Mouse (Mus musculus): ENCODE measurements at regions not wholly inside any gene's neighbourhood (a gene's known extent, or its start where the extent isn't known, plus 50 kb on each side); places are given as distances from the start of the nearest gene placed in this dataset.
"Not testable (repeated sequence)": the region's sequence is repeated elsewhere in the genome, so short reads cannot be mapped to it uniquely, and the experiment has no call there.

GRCm38 (mm10) chr17:27299297-27299696 is 95.0 kb upstream of the Lemd2 start:
- WGBS, result 75% methylated on average over 4 of the region's 4 CpGs

GRCm38 (mm10) chr17:27298351-27298750 is 94.1 kb upstream of the Lemd2 start:
- Histone ChIP-seq H3K4me1 (replicated peaks; ENCODE audit: control insufficient read depth, insufficient read depth, low read length) (no peaks in the 10 kb centered on the region), H3K9ac (ENCODE audit: low read depth, low read length) (no peak overlapping the region), H3K4me3 (ENCODE audit: low read depth, low read length) (no peak overlapping the region), H3K9me3 (ENCODE audit: control insufficient read depth, low read length) (no peaks in the 10 kb centered on the region), H3K27me3 (ENCODE audit: control insufficient read depth, insufficient read depth, low read length) (no peaks in the 10 kb centered on the region), H3K27ac (ENCODE audit: low read depth, low read length) (no peak overlapping the region), H3K36me3 (ENCODE audit: control insufficient read depth, insufficient read depth, low read length) (no peaks in the 10 kb centered on the region), H3K4me2 (replicated peaks; ENCODE audit: low read depth, low read length) (no peak overlapping the region)
- DNase-seq (ENCODE audit: low spot score), result no peak
- ATAC-seq (ENCODE audit: low FRiP score), result no peak
- 92% methylated on average over 10 of the region's 10 CpGs for WGBS

More at GRCm38 (mm10) chr17:27299297-27299696, 95.0 kb upstream of the Lemd2 start:
- no peak overlapping the region for H3K9ac ChIP-seq (ENCODE audit: low read depth, low read length)
- H3K27me3 ChIP-seq (ENCODE audit: control insufficient read depth, insufficient read depth, low read length), result no peaks in the 10 kb centered on the region
- no peaks in the 10 kb centered on the region for H3K36me3 ChIP-seq (ENCODE audit: control insufficient read depth, insufficient read depth, low read length)
- DNase-seq (ENCODE audit: low spot score), result no peak
- H3K4me2 ChIP-seq (replicated peaks; ENCODE audit: low read depth, low read length), result no peak overlapping the region
- H3K27ac ChIP-seq (ENCODE audit: low read depth, low read length), result no peak overlapping the region
- no peak overlapping the region for H3K4me3 ChIP-seq (ENCODE audit: low read depth, low read length)
- no peaks in the 10 kb centered on the region for H3K4me1 ChIP-seq (replicated peaks; ENCODE audit: control insufficient read depth, insufficient read depth, low read length)
- no peak for ATAC-seq (ENCODE audit: low FRiP score)
- no peaks in the 10 kb centered on the region for H3K9me3 ChIP-seq (ENCODE audit: control insufficient read depth, low read length)

GRCm38 (mm10) chr17:27296156-27296555 is 91.9 kb upstream of the Lemd2 start:
- H3K9me3 ChIP-seq (ENCODE audit: control insufficient read depth, low read length), result no peaks in the 10 kb centered on the region
- no peaks in the 10 kb centered on the region for H3K4me1 ChIP-seq (replicated peaks; ENCODE audit: control insufficient read depth, insufficient read depth, low read length)
- no peak overlapping the region for H3K9ac ChIP-seq (ENCODE audit: low read depth, low read length)
- H3K4me2 ChIP-seq (replicated peaks; ENCODE audit: low read depth, low read length), result no peak overlapping the region
- H3K27me3 ChIP-seq (ENCODE audit: control insufficient read depth, insufficient read depth, low read length), result no peaks in the 10 kb centered on the region
- H3K27ac ChIP-seq (ENCODE audit: low read depth, low read length), result no peak overlapping the region
- ATAC-seq (ENCODE audit: low FRiP score), result no peak
- H3K36me3 ChIP-seq (ENCODE audit: control insufficient read depth, insufficient read depth, low read length), result no peaks in the 10 kb centered on the region
- H3K4me3 ChIP-seq (ENCODE audit: low read depth, low read length), result no peak overlapping the region
- 94% methylated on average over 5 of the region's 5 CpGs for WGBS
- no peak for DNase-seq (ENCODE audit: low spot score)

- 62% methylated on average over 5 of the region's 5 CpGs for WGBS
These were observed 89.9 kb upstream of the Lemd2 start for GRCm38 (mm10) chr17:27294208-27294604.

GRCm38 (mm10) chr17:27293586-27294207 is 89.4 kb upstream of the Lemd2 start:
- no peaks in the 10 kb centered on the region for H3K9me3 ChIP-seq (ENCODE audit: control insufficient read depth, low read length)
- WGBS, result 86% methylated on average over 14 of the region's 14 CpGs
- no peaks in the 10 kb centered on the region for H3K36me3 ChIP-seq (ENCODE audit: control insufficient read depth, insufficient read depth, low read length)
- H3K4me1 ChIP-seq (replicated peaks; ENCODE audit: control insufficient read depth, insufficient read depth, low read length), result no peaks in the 10 kb centered on the region
- ATAC-seq (ENCODE audit: low FRiP score) (no peak), DNase-seq (ENCODE audit: low spot score) (no peak)
- H3K9ac ChIP-seq (ENCODE audit: low read depth, low read length), result no peak overlapping the region
- no peak overlapping the region for H3K4me3 ChIP-seq (ENCODE audit: low read depth, low read length)
- no peaks in the 10 kb centered on the region for H3K27me3 ChIP-seq (ENCODE audit: control insufficient read depth, insufficient read depth, low read length)
- H3K4me2 ChIP-seq (replicated peaks; ENCODE audit: low read depth, low read length), result no peak overlapping the region
- H3K27ac ChIP-seq (ENCODE audit: low read depth, low read length), result no peak overlapping the region

More at GRCm38 (mm10) chr17:27294208-27294604, 89.9 kb upstream of the Lemd2 start:
- Histone ChIP-seq H3K4me1 (replicated peaks; ENCODE audit: control insufficient read depth, insufficient read depth, low read length) (no peaks in the 10 kb centered on the region), H3K27me3 (ENCODE audit: control insufficient read depth, insufficient read depth, low read length) (no peaks in the 10 kb centered on the region), H3K9ac (ENCODE audit: low read depth, low read length) (no peak overlapping the region), H3K4me3 (ENCODE audit: low read depth, low read length) (no peak overlapping the region), H3K27ac (ENCODE audit: low read depth, low read length) (no peak overlapping the region), H3K9me3 (ENCODE audit: control insufficient read depth, low read length) (no peaks in the 10 kb centered on the region), H3K4me2 (replicated peaks; ENCODE audit: low read depth, low read length) (no peak overlapping the region), H3K36me3 (ENCODE audit: control insufficient read depth, insufficient read depth, low read length) (no peaks in the 10 kb centered on the region)
- DNase-seq (ENCODE audit: low spot score), result no peak
- no peak for ATAC-seq (ENCODE audit: low FRiP score)

GRCm38 (mm10) chr17:27291673-27292072 is 87.4 kb upstream of the Lemd2 start:
- H3K9ac ChIP-seq (ENCODE audit: low read depth, low read length), result no peak overlapping the region
- no peak overlapping the region for H3K4me3 ChIP-seq (ENCODE audit: low read depth, low read length)
- no peaks in the 10 kb centered on the region for H3K4me1 ChIP-seq (replicated peaks; ENCODE audit: control insufficient read depth, insufficient read depth, low read length)
- WGBS, result 76% methylated on average over 10 of the region's 10 CpGs
- DNase-seq (ENCODE audit: low spot score), result no peak
- H3K36me3 ChIP-seq (ENCODE audit: control insufficient read depth, insufficient read depth, low read length), result no peaks in the 10 kb centered on the region
- ATAC-seq (ENCODE audit: low FRiP score), result no peak
- no peak overlapping the region for H3K27ac ChIP-seq (ENCODE audit: low read depth, low read length)
- H3K4me2 ChIP-seq (replicated peaks; ENCODE audit: low read depth, low read length), result no peak overlapping the region
- H3K9me3 ChIP-seq (ENCODE audit: control insufficient read depth, low read length), result no peaks in the 10 kb centered on the region
- no peaks in the 10 kb centered on the region for H3K27me3 ChIP-seq (ENCODE audit: control insufficient read depth, insufficient read depth, low read length)

GRCm38 (mm10) chr17:27291176-27291575 is 86.9 kb upstream of the Lemd2 start:
- no peak overlapping the region for H3K27ac ChIP-seq (ENCODE audit: low read depth, low read length)
- H3K4me3 ChIP-seq (ENCODE audit: low read depth, low read length), result no peak overlapping the region
- no peaks in the 10 kb centered on the region for H3K4me1 ChIP-seq (replicated peaks; ENCODE audit: control insufficient read depth, insufficient read depth, low read length)
- no peak overlapping the region for H3K9ac ChIP-seq (ENCODE audit: low read depth, low read length)
- no peaks in the 10 kb centered on the region for H3K27me3 ChIP-seq (ENCODE audit: control insufficient read depth, insufficient read depth, low read length)
- DNase-seq (ENCODE audit: low spot score), result no peak
- no peaks in the 10 kb centered on the region for H3K36me3 ChIP-seq (ENCODE audit: control insufficient read depth, insufficient read depth, low read length)
- H3K9me3 ChIP-seq (ENCODE audit: control insufficient read depth, low read length), result no peaks in the 10 kb centered on the region
- H3K4me2 ChIP-seq (replicated peaks; ENCODE audit: low read depth, low read length), result no peak overlapping the region
- no peak for ATAC-seq (ENCODE audit: low FRiP score)
- WGBS, result 95% methylated on average over 14 of the region's 14 CpGs

- H3K27me3 ChIP-seq (ENCODE audit: control insufficient read depth, insufficient read depth, low read length), result no peaks in the 10 kb centered on the region
- H3K9ac ChIP-seq (ENCODE audit: low read depth, low read length), result no peak overlapping the region
- H3K4me3 ChIP-seq (ENCODE audit: low read depth, low read length), result no peak overlapping the region
- no peaks in the 10 kb centered on the region for H3K36me3 ChIP-seq (ENCODE audit: control insufficient read depth, insufficient read depth, low read length)
- ATAC-seq (ENCODE audit: low FRiP score) (no peak), DNase-seq (ENCODE audit: low spot score) (no peak)
- WGBS, result 96% methylated on average over 16 of the region's 16 CpGs
- H3K9me3 ChIP-seq (ENCODE audit: control insufficient read depth, low read length), result no peaks in the 10 kb centered on the region
- no peak overlapping the region for H3K4me2 ChIP-seq (replicated peaks; ENCODE audit: low read depth, low read length)
- H3K4me1 ChIP-seq (replicated peaks; ENCODE audit: control insufficient read depth, insufficient read depth, low read length), result no peaks in the 10 kb centered on the region
- no peak overlapping the region for H3K27ac ChIP-seq (ENCODE audit: low read depth, low read length)
These were observed 86.0 kb upstream of the Lemd2 start for GRCm38 (mm10) chr17:27290311-27290710.

- WGBS, result 96% methylated on average over 13 of the region's 15 CpGs
- not testable (repeated sequence) for H3K27ac ChIP-seq (ENCODE audit: low read depth, low read length); H3K36me3 ChIP-seq (ENCODE audit: control insufficient read depth, insufficient read depth, low read length); H3K4me1 ChIP-seq (replicated peaks; ENCODE audit: control insufficient read depth, insufficient read depth, low read length); DNase-seq (ENCODE audit: low spot score); H3K9ac ChIP-seq (ENCODE audit: low read depth, low read length); H3K4me2 ChIP-seq (replicated peaks; ENCODE audit: low read depth, low read length); H3K4me3 ChIP-seq (ENCODE audit: low read depth, low read length); H3K9me3 ChIP-seq (ENCODE audit: control insufficient read depth, low read length); ATAC-seq (ENCODE audit: low FRiP score); H3K27me3 ChIP-seq (ENCODE audit: control insufficient read depth, insufficient read depth, low read length)
These were observed 85.5 kb upstream of the Lemd2 start for GRCm38 (mm10) chr17:27289804-27290203.
